Mouse (Mus musculus): Measurements from ENCODE around the gene Nuf2. TPM values are rescaled to one million over a fixed set of nuclear protein-coding genes. Genes with fewer than 3 reads are reported as not detected.

The Nuf2 gene
- total and polyA plus RNA-seq, 3 experiments: 53.5 to 119 (median 104) TPM

DNA sequence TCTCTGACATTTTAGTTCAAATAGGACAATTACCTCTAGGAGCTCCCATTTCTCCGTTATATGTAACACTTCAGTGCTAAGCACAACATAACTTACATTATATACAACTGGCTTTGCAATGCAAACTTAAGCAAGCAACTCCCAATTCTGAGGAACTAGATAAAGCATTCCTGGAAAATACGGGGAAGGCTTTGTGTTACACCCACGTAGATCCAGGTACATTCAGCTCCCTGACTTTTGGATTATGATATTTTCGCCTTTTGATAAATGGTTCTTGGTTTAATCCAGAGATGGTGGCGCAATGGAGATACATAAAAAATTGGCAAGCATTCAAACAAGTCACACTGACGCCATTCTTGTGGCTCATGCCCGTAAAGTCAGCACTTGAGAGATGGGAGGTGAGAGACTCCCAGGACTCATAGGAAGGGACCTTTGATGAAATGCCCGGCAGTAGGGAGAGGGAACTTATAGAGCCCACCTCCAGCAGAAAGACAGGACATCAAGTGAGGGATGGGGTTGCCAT lies 1.2 kb downstream of the Nuf2 start:
- no peak for DNase-seq (ENCODE audit: extremely low read depth)
- H3K4me2 ChIP-seq (ENCODE audit: insufficient read depth, low read depth, poor library complexity, severe bottlenecking): peak overlapping the region; percentile 95
- H3K9me3 ChIP-seq (replicated peaks; ENCODE audit: low read length): no peaks in the 10 kb centered on the region
- peaks cover 8 to 35% of the 10 kb centered on the region in 2 experiments for H3K36me3 ChIP-seq (replicated peaks in 1 of 2; ENCODE audit: control insufficient read depth in 1 of 2, insufficient read depth in 1 of 2, low read length in 1 of 2)
- peak overlapping the region; percentile 39 to 98 (median 82) for H3K4me3 ChIP-seq (replicated peaks in 1 of 3; ENCODE audit: low read depth in 2 of 3, low read length in 2 of 3, poor library complexity in 1 of 3)
- peaks cover 0 to 9% of the 10 kb centered on the region in 2 experiments; a peak in 2 of 4 replicates for H3K4me1 ChIP-seq (ENCODE audit: control insufficient read depth in 1 of 2, insufficient read depth in 2 of 2)
- in situ Hi-C loops (cut with MboI; ENCODE audit: low pct_ligation_motif_present, low pct_unique_long_range_greater_than_20kb, low sequenced_read_pairs): loop anchor here (10.0 to 25.0 kb wide), 3 partner anchors 132 to 632 kb away; partner anchors contain the start of genes Ccdc190, Rgs5 and Uap1
- H3K27ac ChIP-seq (ENCODE audit: insufficient read depth, low read depth): no peak overlapping the region
- H3K27me3 ChIP-seq (replicated peaks): no peaks in the 10 kb centered on the region
- dilution Hi-C loops (cut with MboI; ENCODE audit: extremely low pct_ligation_motif_present, extremely low pct_unique_long_range_greater_than_20kb, low sequenced_read_pairs): no loop called here
- TF ChIP-seq TBP (conservative IDR thresholded peaks at IDR 0.05; ENCODE audit: low read depth, low read length): no peak
- peak overlapping the region; percentile 96 for H3K9ac ChIP-seq (ENCODE audit: insufficient read depth, low read depth)
- peaks cover 40% of the 10 kb centered on the region for H3K79me2 ChIP-seq (replicated peaks; ENCODE audit: control insufficient read depth, extremely low read depth, insufficient read depth, poor library complexity, severe bottlenecking)

DNA sequence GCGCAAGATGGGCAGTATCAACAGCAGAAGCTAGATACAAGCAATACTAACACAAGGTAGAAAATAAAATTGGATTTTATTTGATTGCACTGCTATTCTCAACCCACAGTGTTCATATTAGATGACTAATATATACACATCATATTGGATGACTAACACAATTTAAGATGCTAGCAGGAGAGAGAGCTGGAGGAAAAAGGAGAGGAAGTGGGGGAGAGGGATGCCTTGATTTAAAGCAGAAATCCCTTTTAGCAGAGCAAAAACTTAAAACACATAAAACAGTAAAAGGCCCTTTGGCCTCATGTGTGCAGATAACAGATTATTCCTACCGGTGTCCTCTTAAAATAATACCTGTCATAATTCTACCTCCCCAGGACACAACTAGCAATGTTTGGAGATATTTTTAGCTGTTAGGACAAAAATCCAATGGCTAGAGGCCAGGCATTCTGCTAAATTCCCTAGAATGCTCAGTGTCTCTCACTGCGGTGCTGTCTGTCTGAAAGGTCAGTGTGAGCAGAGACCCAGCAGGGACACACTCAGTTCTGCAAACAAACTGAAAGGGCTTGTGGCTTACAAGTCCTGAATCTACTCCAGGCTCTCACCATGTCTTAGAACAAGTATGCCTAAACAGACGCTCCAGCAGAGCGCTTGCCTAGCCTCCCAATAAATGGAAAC lies 5.1 kb downstream of the Nuf2 start:
- dilution Hi-C loops (cut with MboI; ENCODE audit: extremely low pct_ligation_motif_present, extremely low pct_unique_long_range_greater_than_20kb, low sequenced_read_pairs) (no loop called here), in situ Hi-C loops (cut with MboI; ENCODE audit: low pct_ligation_motif_present, low pct_unique_long_range_greater_than_20kb, low sequenced_read_pairs) (loop anchor here (25.0 kb wide), 2 partner anchors 136 to 636 kb away; partner anchors contain the start of genes Rgs5 and Uap1)
- Histone ChIP-seq H3K79me2 (replicated peaks; ENCODE audit: control insufficient read depth, extremely low read depth, insufficient read depth, poor library complexity, severe bottlenecking) (peaks cover 39% of the 10 kb centered on the region), H3K4me3 (replicated peaks in 1 of 3; ENCODE audit: low read depth in 2 of 3, low read length in 2 of 3, poor library complexity in 1 of 3) (no peak overlapping the region), H3K4me2 (ENCODE audit: insufficient read depth, low read depth, poor library complexity, severe bottlenecking) (no peak overlapping the region), H3K36me3 (replicated peaks in 1 of 2; ENCODE audit: control insufficient read depth in 1 of 2, insufficient read depth in 1 of 2, low read length in 1 of 2) (peaks cover 27 to 72% of the 10 kb centered on the region in 2 experiments), H3K27ac (ENCODE audit: insufficient read depth, low read depth) (no peak overlapping the region), H3K9ac (ENCODE audit: insufficient read depth, low read depth) (no peak overlapping the region), H3K9me3 (replicated peaks; ENCODE audit: low read length) (no peaks in the 10 kb centered on the region), H3K4me1 (ENCODE audit: control insufficient read depth in 1 of 2, insufficient read depth in 2 of 2) (peaks cover 0 to 9% of the 10 kb centered on the region in 2 experiments; a peak in 2 of 4 replicates), H3K27me3 (replicated peaks) (no peaks in the 10 kb centered on the region)
- TF ChIP-seq SMC3 (IDR thresholded peaks at IDR 0.05; ENCODE audit: low read depth, low read length): no peak
- TF ChIP-seq IRF4 (IDR thresholded peaks at IDR 0.05; ENCODE audit: low read depth, low read length): no peak
- no peak for TF ChIP-seq RCOR1 (conservative IDR thresholded peaks at IDR 0.05; ENCODE audit: low read depth, low read length)
- DNase-seq (ENCODE audit: extremely low read depth): no peak

DNA sequence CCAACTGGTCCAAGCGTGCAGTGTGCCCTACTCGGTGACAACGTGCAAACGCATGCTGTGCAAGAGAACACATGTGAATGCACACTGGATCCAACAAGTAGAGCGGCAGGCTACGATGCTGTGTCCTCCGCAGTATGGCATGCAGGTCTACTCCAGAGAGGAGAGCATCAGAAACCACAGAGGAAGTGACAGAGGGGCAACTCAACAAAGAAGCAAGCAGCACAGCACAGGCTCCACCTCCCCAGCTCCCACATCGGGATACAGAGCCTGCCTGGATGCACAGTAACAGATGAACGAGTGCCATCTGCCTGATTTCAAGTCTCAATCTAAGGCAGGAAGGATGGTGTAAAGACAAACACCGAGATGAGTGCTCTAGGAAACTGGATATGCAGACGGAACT lies 11.9 kb downstream of the Nuf2 start:
- no peak for DNase-seq (ENCODE audit: extremely low read depth)
- H3K9me3 ChIP-seq (replicated peaks; ENCODE audit: low read length): no peaks in the 10 kb centered on the region
- H3K4me2 ChIP-seq (ENCODE audit: insufficient read depth, low read depth, poor library complexity, severe bottlenecking): no peak overlapping the region
- no peaks in the 10 kb centered on the region for H3K27me3 ChIP-seq (replicated peaks)
- H3K79me2 ChIP-seq (replicated peaks; ENCODE audit: control insufficient read depth, extremely low read depth, insufficient read depth, poor library complexity, severe bottlenecking): 0 out of 2 replicates have a peak, but pooled peaks cover 3% of the 10 kb centered on the region
- in situ Hi-C loops (cut with MboI; ENCODE audit: low pct_ligation_motif_present, low pct_unique_long_range_greater_than_20kb, low sequenced_read_pairs) (no loop called here), dilution Hi-C loops (cut with MboI; ENCODE audit: extremely low pct_ligation_motif_present, extremely low pct_unique_long_range_greater_than_20kb, low sequenced_read_pairs) (no loop called here)
- H3K4me3 ChIP-seq (replicated peaks in 1 of 3; ENCODE audit: low read depth in 2 of 3, low read length in 2 of 3, poor library complexity in 1 of 3): no peak overlapping the region
- H3K4me1 ChIP-seq (ENCODE audit: control insufficient read depth in 1 of 2, insufficient read depth in 2 of 2): peaks cover 3% of the 10 kb centered on the region in 2 experiments; a peak in 1 of 4 replicates
- peaks cover 43 to 79% of the 10 kb centered on the region in 2 experiments for H3K36me3 ChIP-seq (replicated peaks in 1 of 2; ENCODE audit: control insufficient read depth in 1 of 2, insufficient read depth in 1 of 2, low read length in 1 of 2)
- no peak overlapping the region for H3K9ac ChIP-seq (ENCODE audit: insufficient read depth, low read depth)
- no peak for TF ChIP-seq KAT2A (IDR thresholded peaks at IDR 0.05; ENCODE audit: insufficient replicate concordance, low read length)
- TF ChIP-seq SIN3A (IDR thresholded peaks at IDR 0.05; ENCODE audit: low read length): no peak
- no peak for TF ChIP-seq PAX5 (IDR thresholded peaks at IDR 0.05; ENCODE audit: low read length)
- TF ChIP-seq UBTF (IDR thresholded peaks at IDR 0.05; ENCODE audit: low read depth, low read length): no peak
- TF ChIP-seq CHD2 (IDR thresholded peaks at IDR 0.05; ENCODE audit: low read length): no peak
- peak overlapping the region; percentile 15; the same call in 1 of the 2 replicates for H3K27ac ChIP-seq (ENCODE audit: insufficient read depth, low read depth)

Data from CH12.LX (cell line).